Mouse (Mus musculus): ENCODE data around the gene Pdgfa. TPM values are rescaled to one million over a fixed set of nuclear protein-coding genes. Genes with fewer than 3 reads are reported as not detected.

Pdgfa gene
- 23.5 TPM for polyA plus RNA-seq (2014; fragmentation: Illumina TruSeq; extraction: RNeasy Lipid Tissue Mini Kit (QIAGEN cat#74804); ENCODE audit: low read depth, low replicate concordance)

GRCm38 (mm10) chr5:138997171-138997788, at the start of gene Pdgfa:
Gene Pdgfa, minus strand, starts transcription at chr5:138997370.

Other genes with a start within 250 kb of the Pdgfa start
- gene Fam20c, start 242.9 kb downstream of the Pdgfa start, polyA plus RNA-seq (2014; fragmentation: Illumina TruSeq; extraction: RNeasy Lipid Tissue Mini Kit (QIAGEN cat#74804); ENCODE audit: low read depth, low replicate concordance): 21.2 TPM
- not detected for gene Gm5294, start 177.3 kb downstream of the Pdgfa start, polyA plus RNA-seq (2014; fragmentation: Illumina TruSeq; extraction: RNeasy Lipid Tissue Mini Kit (QIAGEN cat#74804); ENCODE audit: low read depth, low replicate concordance)
- 2.5 TPM for gene Prkar1b, start 152.6 kb upstream of the Pdgfa start, polyA plus RNA-seq (2014; fragmentation: Illumina TruSeq; extraction: RNeasy Lipid Tissue Mini Kit (QIAGEN cat#74804); ENCODE audit: low read depth, low replicate concordance)
- gene Dnaaf5, start 152.9 kb upstream of the Pdgfa start, polyA plus RNA-seq (2014; fragmentation: Illumina TruSeq; extraction: RNeasy Lipid Tissue Mini Kit (QIAGEN cat#74804); ENCODE audit: low read depth, low replicate concordance): 8.5 TPM
- 40.8 TPM for gene Sun1, start 203.3 kb upstream of the Pdgfa start, polyA plus RNA-seq (2014; fragmentation: Illumina TruSeq; extraction: RNeasy Lipid Tissue Mini Kit (QIAGEN cat#74804); ENCODE audit: low read depth, low replicate concordance)

All from adipose tissue, adult 10 weeks (tissue).